Mouse (Mus musculus): ENCODE measurements around the gene Olfr94.
"Not testable (repeated sequence)": the region's sequence is repeated elsewhere in the genome, so short reads cannot be mapped to it uniquely, and the experiment has no call there.

The Olfr94 gene

GRCm38 (mm10) chr17:37200894-37201293 lies at the start of gene Olfr94:
Olfr94 (minus strand) TSS chr17:37200994.
- in situ Hi-C loops (cut with MboI), result no loop called here

GRCm38 (mm10) chr17:37250544-37250943 lies 49.8 kb upstream of the Olfr94 start:
- in situ Hi-C loops (cut with MboI), result no loop called here

- in situ Hi-C loops (cut with MboI), result no loop called here
These were observed 48.7 kb upstream of the Olfr94 start for GRCm38 (mm10) chr17:37249460-37249859.

GRCm38 (mm10) chr17:37246715-37247114 lies 45.9 kb upstream of the Olfr94 start:
- in situ Hi-C loops (cut with MboI), result no loop called here

GRCm38 (mm10) chr17:37242198-37242597 lies 41.4 kb upstream of the Olfr94 start:
- in situ Hi-C loops (cut with MboI), result no loop called here

- in situ Hi-C loops (cut with MboI), result not testable (repeated sequence)
These were observed 36.4 kb upstream of the Olfr94 start, which contains the start of gene Olfr97 for GRCm38 (mm10) chr17:37237230-37237629. Olfr97 (minus strand) TSS chr17:37237330.

GRCm38 (mm10) chr17:37221879-37222278 lies 21.1 kb upstream of the Olfr94 start:
- in situ Hi-C loops (cut with MboI), result no loop called here

GRCm38 (mm10) chr17:37219846-37220245 lies 19.1 kb upstream of the Olfr94 start, which contains the start of gene Olfr96:
Olfr96 (plus strand) TSS chr17:37220146.
- in situ Hi-C loops (cut with MboI), result no loop called here

- in situ Hi-C loops (cut with MboI), result no loop called here
These were observed 17.7 kb upstream of the Olfr94 start for GRCm38 (mm10) chr17:37218486-37218885.

- in situ Hi-C loops (cut with MboI), result no loop called here
These were observed 12.2 kb upstream of the Olfr94 start, which contains the start of gene Olfr95 for GRCm38 (mm10) chr17:37213018-37213417. Olfr95 (minus strand) TSS chr17:37213118.

GRCm38 (mm10) chr17:37210884-37211768 lies 10.3 kb upstream of the Olfr94 start:
- in situ Hi-C loops (cut with MboI), result no loop called here

- in situ Hi-C loops (cut with MboI), result no loop called here
These were observed 3.1 kb upstream of the Olfr94 start for GRCm38 (mm10) chr17:37203917-37204236.

GRCm38 (mm10) chr17:37203206-37203916 lies 2.6 kb upstream of the Olfr94 start:
- in situ Hi-C loops (cut with MboI), result no loop called here

- in situ Hi-C loops (cut with MboI), result no loop called here
These were observed 3.7 kb downstream of the Olfr94 start for GRCm38 (mm10) chr17:37196845-37197724.

GRCm38 (mm10) chr17:37194782-37195181 lies 6.0 kb downstream of the Olfr94 start:
- in situ Hi-C loops (cut with MboI), result no loop called here

- in situ Hi-C loops (cut with MboI), result no loop called here
These were observed 7.1 kb downstream of the Olfr94 start, which contains the start of gene Ubd for GRCm38 (mm10) chr17:37193656-37194055. Ubd (plus strand) TSS chr17:37193892.

- in situ Hi-C loops (cut with MboI), result no loop called here
These were observed 7.8 kb downstream of the Olfr94 start for GRCm38 (mm10) chr17:37193032-37193431.

GRCm38 (mm10) chr17:37190711-37191110 lies 10.1 kb downstream of the Olfr94 start:
- in situ Hi-C loops (cut with MboI), result no loop called here

GRCm38 (mm10) chr17:37185474-37185873 lies 15.3 kb downstream of the Olfr94 start:
- in situ Hi-C loops (cut with MboI), result no loop called here

- in situ Hi-C loops (cut with MboI), result no loop called here
These were observed 39.4 kb downstream of the Olfr94 start, which contains the start of gene Olfr93 for GRCm38 (mm10) chr17:37161394-37161793. Olfr93 (minus strand) TSS chr17:37161494.
